Mouse (Mus musculus) embryonic fibroblast, embryonic 13.5 days (primary cell): ENCODE measurements at regions not wholly inside any gene's neighbourhood (a gene's known extent, or its start where the extent isn't known, plus 50 kb on each side); places are given as distances from the start of the nearest gene placed in this dataset.

ENCODE experiments used
- H3K27ac ChIP-seq: 2 replicates; pipeline ENCODE4 v1.5.1; 2012; ENCODE audit warnings: low read length, control low read depth, inconsistent platforms; ENCODE audit not compliant: insufficient read depth
- H3K4me1 ChIP-seq: 2 replicates; pipeline ENCODE4 v1.6.1; 2011; ENCODE audit warnings: low read length; ENCODE audit not compliant: control insufficient read depth, insufficient read depth
- H3K4me3 ChIP-seq: 2 replicates; pipeline ENCODE4 v1.5.1; 2011; ENCODE audit warnings: mild to moderate bottlenecking, control low read depth, low read length; ENCODE audit not compliant: insufficient read depth
- CTCF ChIP-seq: IDR thresholded peaks from 2 replicates; pipeline ENCODE4 v1.5.1; 2011; ENCODE audit warnings: mild to moderate bottlenecking, control low read depth, low read length, moderate library complexity, borderline replicate concordance; ENCODE audit not compliant: insufficient read depth
- POLR2A ChIP-seq: IDR thresholded peaks from 2 replicates; pipeline ENCODE4 v1.6.1; 2011; ENCODE audit warnings: low read depth, mild to moderate bottlenecking, control low read depth, low read length, moderate library complexity

DNA sequence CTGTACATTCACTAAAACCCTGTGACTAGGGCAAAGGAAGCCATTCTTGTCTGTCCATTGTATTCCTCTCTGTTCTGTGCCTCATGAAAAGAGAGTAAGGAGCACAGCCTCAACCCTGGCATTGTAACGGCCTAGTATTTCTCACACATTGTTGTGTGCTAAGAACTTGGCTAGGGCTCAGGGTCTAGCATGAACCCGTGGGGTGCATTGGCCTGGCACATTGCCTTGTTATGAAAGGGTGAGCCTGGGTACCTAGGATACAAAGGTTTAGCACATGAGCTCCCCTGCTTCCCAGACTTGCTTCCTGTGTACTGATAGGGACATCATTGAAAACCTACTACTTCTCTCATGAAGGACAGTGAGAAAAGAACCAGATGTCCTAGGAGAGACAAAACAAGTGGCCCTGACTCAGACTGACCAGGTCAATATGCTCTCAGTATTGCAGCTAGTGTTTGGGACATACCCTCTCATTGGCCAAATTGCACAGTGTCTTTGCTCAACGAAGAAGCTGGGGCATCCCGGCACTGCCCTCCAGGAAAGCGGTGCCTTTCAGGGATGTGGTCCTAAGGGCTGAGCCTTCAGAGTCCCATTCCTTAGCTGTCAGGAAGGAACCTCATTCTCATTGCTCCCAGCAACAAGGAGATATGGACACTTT, 298.6 kb downstream of the Glrx3 start:
- Histone ChIP-seq H3K27ac (no peak overlapping the region), H3K4me1 (no peaks in the 10 kb centered on the region), H3K4me3 (no peak overlapping the region)
- no peak for TF ChIP-seq CTCF
- no peak for TF ChIP-seq POLR2A

DNA sequence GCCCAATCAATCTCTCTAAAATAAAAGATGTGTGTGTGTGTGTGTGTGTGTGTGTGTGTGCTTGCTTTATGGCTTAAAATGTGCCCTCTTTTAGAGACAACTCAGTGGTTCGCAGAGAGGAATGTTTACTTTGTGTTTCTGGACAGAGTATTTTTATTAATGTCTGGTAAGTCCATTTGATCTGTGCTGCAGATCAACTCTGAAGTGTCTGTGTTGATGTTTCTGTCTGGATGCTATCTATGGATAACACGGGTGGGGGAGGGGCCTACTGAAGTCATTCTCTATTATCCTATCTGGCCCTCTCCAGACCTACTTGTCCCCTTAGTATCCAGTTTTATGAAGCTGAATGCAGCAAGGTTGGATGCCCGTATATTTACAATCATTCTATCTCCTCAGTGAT, 304.3 kb downstream of the Glrx3 start:
- TF ChIP-seq CTCF: no peak
- no peak for TF ChIP-seq POLR2A
- Histone ChIP-seq H3K4me3 (no peak overlapping the region), H3K27ac (no peak overlapping the region), H3K4me1 (0 out of 2 replicates have a peak, but pooled peaks cover 2% of the 10 kb centered on the region)

DNA sequence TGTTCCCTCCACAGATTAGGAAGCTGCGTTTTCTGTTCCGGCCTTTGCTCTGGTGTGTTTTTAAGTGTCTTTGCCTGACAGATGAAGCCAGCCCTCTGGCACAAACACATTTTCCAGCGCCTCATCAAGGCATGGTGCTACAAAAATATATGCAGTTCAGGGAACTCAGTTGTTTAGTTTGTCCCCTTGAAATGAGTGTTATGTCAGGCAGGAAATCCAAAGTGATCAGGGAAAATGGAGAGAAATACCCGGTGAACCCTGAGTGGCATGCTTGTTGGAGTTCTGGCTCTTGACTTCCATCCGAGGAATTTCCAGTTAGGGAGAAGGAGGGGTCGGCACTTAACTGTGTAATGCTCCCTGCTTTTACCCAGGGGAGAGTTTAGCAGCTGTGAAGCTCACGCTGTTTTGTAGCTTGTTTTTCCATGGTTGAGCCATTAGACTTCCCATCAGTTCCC, 304.9 kb downstream of the Glrx3 start:
- Histone ChIP-seq H3K27ac (no peak overlapping the region), H3K4me1 (0 out of 2 replicates have a peak, but pooled peaks cover 2% of the 10 kb centered on the region), H3K4me3 (no peak overlapping the region)
- TF ChIP-seq CTCF (no peak), POLR2A (no peak)

DNA sequence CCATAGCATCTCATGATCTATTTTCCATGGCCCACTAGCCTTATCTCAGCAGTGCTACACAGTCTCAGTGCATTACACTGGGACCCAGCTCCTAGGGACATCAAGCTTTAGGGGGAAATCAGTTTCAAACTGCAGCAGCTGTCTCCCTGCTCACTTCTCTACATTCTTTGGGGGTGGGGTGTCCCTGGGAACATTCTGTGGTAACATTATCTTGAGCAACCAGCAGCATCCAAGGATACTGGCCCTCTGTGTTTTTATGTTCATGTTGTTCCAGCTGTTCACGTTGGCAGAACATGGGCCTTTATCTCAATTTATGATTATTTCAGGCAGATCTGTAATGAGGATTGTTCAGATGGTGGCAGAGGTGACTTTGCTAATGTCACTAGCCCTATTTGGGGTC, 308.2 kb downstream of the Glrx3 start:
- H3K4me1 ChIP-seq: 0 out of 2 replicates have a peak, but pooled peaks cover 2% of the 10 kb centered on the region
- TF ChIP-seq CTCF (no peak), POLR2A (no peak)
- H3K27ac ChIP-seq: no peak overlapping the region
- H3K4me3 ChIP-seq: no peak overlapping the region

DNA sequence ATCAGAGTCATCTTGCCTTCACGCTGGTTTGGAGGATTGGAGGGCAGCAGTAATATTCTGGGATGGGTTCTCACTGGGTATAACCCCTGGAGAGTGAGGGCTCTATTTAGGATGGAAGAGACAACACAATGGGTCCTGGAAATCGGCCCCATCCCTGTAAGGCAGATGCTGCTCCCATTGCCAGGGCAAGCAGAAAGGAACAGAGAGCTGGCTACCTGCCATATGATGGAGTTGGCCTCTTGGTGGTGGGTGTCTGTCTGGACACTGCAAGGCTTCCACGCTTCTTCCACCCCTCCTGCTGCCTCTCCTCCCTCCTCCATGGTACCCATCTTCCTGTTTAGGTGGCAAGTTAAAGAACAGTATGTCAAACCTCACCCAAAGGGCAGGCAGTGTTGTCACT, 308.6 kb downstream of the Glrx3 start:
- H3K4me1 ChIP-seq: 0 out of 2 replicates have a peak, but pooled peaks cover 2% of the 10 kb centered on the region
- no peak overlapping the region for H3K4me3 ChIP-seq
- TF ChIP-seq CTCF (no peak), POLR2A (no peak)
- no peak overlapping the region for H3K27ac ChIP-seq

DNA sequence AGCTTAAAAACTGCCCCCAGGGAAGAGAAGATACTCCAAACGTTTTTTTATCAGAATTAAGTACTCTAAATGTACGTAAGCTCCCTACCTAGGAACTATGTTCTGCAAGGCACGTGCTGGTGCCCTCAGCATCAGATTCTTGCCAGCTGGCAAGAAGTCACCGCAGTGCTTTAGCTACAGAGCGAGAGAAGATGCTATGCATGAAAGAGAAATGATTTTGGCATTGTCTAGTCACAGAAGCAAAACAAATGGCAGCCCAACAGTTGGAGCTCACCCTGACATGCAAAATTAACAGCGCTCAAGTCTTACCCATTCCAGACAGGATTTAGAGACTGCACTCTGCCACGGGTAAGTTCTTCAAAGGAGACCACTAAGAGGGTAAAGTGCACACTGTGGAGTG, 311.5 kb downstream of the Glrx3 start:
- no peak overlapping the region for H3K27ac ChIP-seq
- H3K4me3 ChIP-seq: no peak overlapping the region
- TF ChIP-seq CTCF (no peak), POLR2A (no peak)
- H3K4me1 ChIP-seq: no peaks in the 10 kb centered on the region

DNA sequence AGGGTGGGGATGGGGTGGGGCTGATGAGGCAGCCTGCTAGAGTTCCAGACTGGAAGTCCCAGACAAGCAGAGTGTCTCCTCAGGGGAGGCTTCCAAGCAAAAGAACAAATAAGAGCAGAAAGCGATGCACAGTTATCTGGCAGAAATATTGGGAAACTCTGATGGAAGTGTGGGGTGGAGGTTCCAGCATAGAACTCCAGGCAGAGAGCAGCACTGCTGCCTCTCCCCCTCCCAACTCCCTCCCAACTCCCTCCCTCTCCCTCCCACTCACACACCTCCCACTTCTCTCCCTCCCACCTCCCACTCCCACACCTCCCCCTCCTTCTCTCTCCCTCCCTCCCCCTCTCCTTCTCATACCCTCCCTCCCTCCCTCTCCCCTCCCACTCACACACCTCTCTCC, 313.3 kb downstream of the Glrx3 start:
- Histone ChIP-seq H3K4me3 (no peak overlapping the region), H3K27ac (no peak overlapping the region), H3K4me1 (no peaks in the 10 kb centered on the region)
- TF ChIP-seq CTCF (no peak), POLR2A (no peak)

DNA sequence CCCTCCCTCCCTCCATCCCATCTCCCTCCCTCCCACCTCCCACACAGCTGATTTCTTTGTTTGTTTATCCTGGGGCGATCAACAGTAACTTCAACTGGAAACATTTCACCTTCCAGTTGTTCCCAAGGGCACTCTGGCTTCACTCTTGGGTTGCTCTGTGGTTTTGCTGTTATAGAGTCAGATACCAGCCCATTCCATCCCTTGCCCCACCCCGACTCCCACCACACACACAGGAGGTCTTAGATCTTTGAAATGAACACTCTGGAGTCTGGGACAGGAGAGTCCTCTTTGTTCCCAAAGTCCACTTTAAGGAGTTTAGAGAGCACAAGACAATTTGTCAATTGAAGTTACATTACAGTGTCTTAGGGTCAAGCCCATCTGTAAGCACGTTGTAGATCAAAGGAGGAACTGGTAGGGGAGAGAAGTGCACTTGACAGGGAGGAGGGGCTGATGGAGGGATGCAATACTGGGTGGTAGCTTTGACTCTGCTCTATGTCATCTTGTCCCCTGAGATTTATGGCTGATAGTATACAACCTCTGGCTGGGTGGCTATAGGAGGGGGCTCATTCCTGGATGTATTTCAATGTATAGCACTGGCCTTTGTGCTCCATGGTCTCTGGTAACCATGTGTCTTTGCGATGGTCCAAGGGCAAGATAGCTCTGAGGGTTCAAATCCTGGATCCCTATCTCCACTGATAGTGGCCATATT, 313.9 kb downstream of the Glrx3 start:
- Histone ChIP-seq H3K4me1 (no peaks in the 10 kb centered on the region), H3K27ac (no peak overlapping the region), H3K4me3 (no peak overlapping the region)
- TF ChIP-seq CTCF: no peak
- no peak for TF ChIP-seq POLR2A

DNA sequence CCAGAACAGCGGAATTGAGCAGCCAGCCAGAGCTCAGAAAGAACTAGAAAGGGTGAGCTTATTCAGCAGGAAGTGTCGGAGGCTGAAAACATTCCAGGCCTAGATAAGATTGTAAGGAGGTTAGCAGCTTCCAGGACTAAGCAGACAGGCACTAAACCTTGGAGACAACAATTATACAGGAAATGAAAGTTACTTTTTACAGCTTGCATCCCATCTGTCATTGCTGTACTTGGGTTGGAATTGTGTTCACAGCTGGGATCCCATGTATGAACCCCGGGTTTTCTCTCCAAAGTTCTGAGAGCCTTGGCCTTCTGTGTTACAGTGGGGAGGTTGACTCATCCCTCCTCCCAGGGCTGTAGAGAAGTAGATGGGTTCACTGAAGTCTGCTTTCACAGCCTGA, 328.5 kb downstream of the Glrx3 start:
- TF ChIP-seq CTCF (no peak), POLR2A (no peak)
- Histone ChIP-seq H3K4me1 (no peaks in the 10 kb centered on the region), H3K4me3 (no peak overlapping the region), H3K27ac (no peak overlapping the region)

DNA sequence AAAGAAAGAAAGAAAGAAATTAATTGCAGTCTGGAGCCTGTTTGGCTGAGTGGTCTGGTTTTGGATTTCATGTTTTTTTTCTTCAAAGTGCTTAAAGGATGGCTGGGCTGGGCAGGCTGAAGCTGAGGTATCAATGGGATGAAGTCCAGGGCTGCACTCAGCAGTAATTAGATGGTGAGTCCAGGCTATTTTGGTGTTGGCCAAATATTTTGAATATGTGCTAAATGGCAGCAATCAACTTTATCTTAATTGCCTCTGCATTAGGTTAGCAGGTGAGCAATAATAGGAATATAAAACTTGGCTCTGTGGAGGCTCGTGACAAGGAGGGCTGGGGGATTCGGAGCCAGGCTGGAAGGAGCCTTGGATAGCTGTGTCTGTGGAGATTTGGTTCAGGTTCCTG, 329.3 kb downstream of the Glrx3 start:
- Histone ChIP-seq H3K27ac (no peak overlapping the region), H3K4me1 (no peaks in the 10 kb centered on the region), H3K4me3 (no peak overlapping the region)
- TF ChIP-seq CTCF (no peak), POLR2A (no peak)
